Mouse (Mus musculus) kidney, postnatal 25 days (tissue): ENCODE data around the gene Gclm.
A peak's percentile ranks its signal among the peaks of the same experiment; 100 is the strongest.
"Not testable (repeated sequence)": the region's sequence is repeated elsewhere in the genome, so short reads cannot be mapped to it uniquely, and the experiment has no call there.

Experiments used
- DNase-seq, 2 experiments: peaks; one replicate each; pipeline ENCODE4 v3.0.0; 2021; ENCODE audit warnings: mixed read lengths in 2 of 2

Gene Gclm

GRCm38 (mm10) chr3:122245215-122245877 lies at the start of gene Gclm:
Gclm (plus strand) TSS chr3:122245557.
- DNase-seq = peak; percentile 92 to 97

GRCm38 (mm10) chr3:122196621-122197298 lies 48.6 kb upstream of the Gclm start:
- peak in 1 of 2 experiments; percentile 72 for DNase-seq

GRCm38 (mm10) chr3:122198532-122198931 lies 46.8 kb upstream of the Gclm start:
- no peak for DNase-seq

- DNase-seq = peak; percentile 82 to 87
Measured at GRCm38 (mm10) chr3:122198966-122199381, 46.4 kb upstream of the Gclm start.

- DNase-seq = peak in 1 of 2 experiments; percentile 44
Measured at GRCm38 (mm10) chr3:122199600-122199999, 45.8 kb upstream of the Gclm start.

- peak in 1 of 2 experiments; percentile 57 for DNase-seq
Measured at GRCm38 (mm10) chr3:122200017-122200416, 45.3 kb upstream of the Gclm start.

GRCm38 (mm10) chr3:122200447-122200846 lies 44.9 kb upstream of the Gclm start:
- peak in 1 of 2 experiments; percentile 37 for DNase-seq

GRCm38 (mm10) chr3:122202307-122202732 lies 43.0 kb upstream of the Gclm start:
- DNase-seq = no peak

GRCm38 (mm10) chr3:122203675-122204329 lies 41.6 kb upstream of the Gclm start:
- DNase-seq = no peak

GRCm38 (mm10) chr3:122205753-122206152 lies 39.6 kb upstream of the Gclm start:
- no peak for DNase-seq

GRCm38 (mm10) chr3:122206279-122207070 lies 38.9 kb upstream of the Gclm start:
- DNase-seq = peak; percentile 77 to 90

GRCm38 (mm10) chr3:122207766-122208165 lies 37.6 kb upstream of the Gclm start:
- no peak for DNase-seq

- no peak for DNase-seq
Measured at GRCm38 (mm10) chr3:122208296-122209225, 36.8 kb upstream of the Gclm start.

GRCm38 (mm10) chr3:122209511-122209910 lies 35.8 kb upstream of the Gclm start:
- DNase-seq = peak; percentile 68 to 85

- DNase-seq = no peak
Measured at GRCm38 (mm10) chr3:122210434-122210833, 34.9 kb upstream of the Gclm start.

- DNase-seq = peak in 1 of 2 experiments; percentile 34
Measured at GRCm38 (mm10) chr3:122210846-122211245, 34.5 kb upstream of the Gclm start.

GRCm38 (mm10) chr3:122211446-122212125 lies 33.8 kb upstream of the Gclm start:
- no peak for DNase-seq

- DNase-seq = no peak
Measured at GRCm38 (mm10) chr3:122221240-122222036, 23.9 kb upstream of the Gclm start.

- not testable (repeated sequence) for DNase-seq
Measured at GRCm38 (mm10) chr3:122226972-122227371, 18.4 kb upstream of the Gclm start.

- no peak for DNase-seq
Measured at GRCm38 (mm10) chr3:122235772-122236171, 9.6 kb upstream of the Gclm start.
